Mouse (Mus musculus) kidney, adult 2 months (tissue): Measurements from ENCODE around the gene Spn.

Source experiments
- CTCF ChIP-seq: fragments of 200-500 bp; conservative IDR thresholded peaks from 2 replicates; pipeline ENCODE4 v1.5.1; 2011; ENCODE audit warnings: low read depth, mild to moderate bottlenecking, control low read depth, low read length, moderate library complexity, mixed read lengths; ENCODE audit not compliant: insufficient read depth, insufficient read length
- POLR2A ChIP-seq: fragments of 200-500 bp; IDR thresholded peaks from one replicate; pipeline ENCODE4 v1.6.1; 2011; ENCODE audit warnings: low read depth, low read length, control low read depth

- TF ChIP-seq POLR2A, result no peak
- TF ChIP-seq CTCF, result no peak
These were observed 45.7 kb upstream of the Spn start for GRCm38 (mm10) chr7:127183345-127183744.
